Mouse (Mus musculus) heart, embryonic 15.5 days (tissue): ENCODE data around the gene Mllt10. TPM values are rescaled to one million over a fixed set of nuclear protein-coding genes. Genes with fewer than 3 reads are reported as not detected.

Source experiments
- ATAC-seq: fragments of 200-750 bp; cut with Nextera tagmentation; replicated peaks from 2 replicates; pipeline ENCODE4 v1.8.0; 2017; ENCODE audit warnings: low read depth, moderate TSS enrichment; ENCODE audit not compliant: insufficient number of reproducible peaks, insufficient read depth, low FRiP score
- H3K27ac ChIP-seq: fragments of 300-500 bp; sonication (generic); 2 replicates; pipeline ENCODE4 v1.5.1; 2015; ENCODE audit warnings: mild to moderate bottlenecking, inconsistent platforms
- H3K27me3 ChIP-seq: fragments of 300-500 bp; sonication (generic); 2 replicates; pipeline ENCODE4 v1.6.1; 2015; ENCODE audit warnings: inconsistent platforms
- H3K36me3 ChIP-seq: fragments of 300-500 bp; sonication (generic); 2 replicates; pipeline ENCODE4 v1.6.1; 2015; ENCODE audit warnings: mild to moderate bottlenecking, inconsistent platforms
- H3K4me1 ChIP-seq: fragments of 300-500 bp; sonication (generic); replicated peaks from 2 replicates; pipeline ENCODE4 v1.6.1; 2015; ENCODE audit warnings: inconsistent platforms
- H3K4me2 ChIP-seq: fragments of 300-500 bp; sonication (generic); 2 replicates; pipeline ENCODE4 v1.6.1; 2015; ENCODE audit warnings: inconsistent platforms, mild to moderate bottlenecking, moderate library complexity
- H3K4me3 ChIP-seq: fragments of 300-500 bp; sonication (generic); 2 replicates; pipeline ENCODE4 v1.5.1; 2015; ENCODE audit warnings: mild to moderate bottlenecking, inconsistent platforms
- H3K9ac ChIP-seq: fragments of 300-500 bp; sonication (generic); 2 replicates; pipeline ENCODE4 v1.6.1; 2015; ENCODE audit warnings: mild to moderate bottlenecking, inconsistent platforms
- H3K9me3 ChIP-seq: fragments of 300-500 bp; sonication (generic); replicated peaks from 2 replicates; pipeline ENCODE4 v1.6.1; 2016; ENCODE audit warnings: inconsistent platforms
- whole genome bisulfite sequencing: fragments of 180-500 bp; shearing (Covaris S2); methylation state at CpG from one replicate; pipeline ENCODE4 v1.1.7; 2015; ENCODE audit warnings: mixed read lengths; 5-methylcytosine and 5-hydroxymethylcytosine counted together
- polyA plus RNA-seq: library from polyadenylated mRNA; unstranded; fragments of >200 nt; fragmentation: Nextera tagmentation; extraction: Ambion mirVana; gene quantifications from 2 replicates; pipeline ENCODE4 v1.2.1, GENCODE M21; 2015

Mllt10 gene
- polyA plus RNA-seq = 35.1 and 36.0 TPM in 2 replicates

GRCm38 (mm10) chr2:18055016-18055928, at the start of gene Mllt10:
TSS of gene Mllt10 (plus strand) at chr2:18055237.
- peak within 1 kb of the TSS; percentile 99 for H3K27ac ChIP-seq
- H3K4me3 ChIP-seq = peak within 1 kb of the TSS; percentile 65
- 4% methylated on average over 20 of the region's 20 CpGs for WGBS
- no peaks in the 10 kb centered on the region for H3K36me3 ChIP-seq
- H3K9me3 ChIP-seq = no peaks in the 10 kb centered on the region
- peaks cover 13% of the 10 kb centered on the region for H3K4me1 ChIP-seq
- H3K9ac ChIP-seq = peak within 1 kb of the TSS; percentile 74
- no peaks in the 10 kb centered on the region for H3K27me3 ChIP-seq
- H3K4me2 ChIP-seq = peak within 1 kb of the TSS; percentile 91
- no peak for ATAC-seq

GRCm38 (mm10) chr2:18011226-18011625, 43.8 kb upstream of the Mllt10 start:
- H3K4me3 ChIP-seq = no peak overlapping the region
- no peak overlapping the region for H3K4me2 ChIP-seq
- ATAC-seq = no peak
- 76% methylated on average over 6 of the region's 6 CpGs for whole genome bisulfite sequencing
- H3K27me3 ChIP-seq = no peaks in the 10 kb centered on the region
- H3K36me3 ChIP-seq = no peaks in the 10 kb centered on the region
- H3K27ac ChIP-seq = no peak overlapping the region
- no peaks in the 10 kb centered on the region for H3K9me3 ChIP-seq
- no peaks in the 10 kb centered on the region for H3K4me1 ChIP-seq
- H3K9ac ChIP-seq = no peak overlapping the region

- no peak overlapping the region for H3K27ac ChIP-seq
- H3K27me3 ChIP-seq = no peaks in the 10 kb centered on the region
- WGBS = 55% methylated on average over 3 of the region's 3 CpGs
- H3K9me3 ChIP-seq = no peaks in the 10 kb centered on the region
- H3K4me2 ChIP-seq = no peak overlapping the region
- no peaks in the 10 kb centered on the region for H3K4me1 ChIP-seq
- no peaks in the 10 kb centered on the region for H3K36me3 ChIP-seq
- no peak overlapping the region for H3K4me3 ChIP-seq
- no peak overlapping the region for H3K9ac ChIP-seq
- ATAC-seq = no peak
These were observed 42.2 kb upstream of the Mllt10 start for GRCm38 (mm10) chr2:18012866-18013265.

GRCm38 (mm10) chr2:18015581-18015980, 39.5 kb upstream of the Mllt10 start:
- ATAC-seq = no peak
- H3K4me3 ChIP-seq = no peak overlapping the region
- H3K27me3 ChIP-seq = no peaks in the 10 kb centered on the region
- no peaks in the 10 kb centered on the region for H3K4me1 ChIP-seq
- H3K4me2 ChIP-seq = no peak overlapping the region
- no peak overlapping the region for H3K9ac ChIP-seq
- 62% methylated on average over 3 of the region's 3 CpGs for WGBS
- H3K27ac ChIP-seq = no peak overlapping the region
- H3K9me3 ChIP-seq = no peaks in the 10 kb centered on the region
- H3K36me3 ChIP-seq = no peaks in the 10 kb centered on the region

GRCm38 (mm10) chr2:18016639-18017038, 38.4 kb upstream of the Mllt10 start:
- Histone ChIP-seq H3K27ac (no peak overlapping the region), H3K9ac (no peak overlapping the region), H3K9me3 (no peaks in the 10 kb centered on the region), H3K27me3 (no peaks in the 10 kb centered on the region), H3K36me3 (no peaks in the 10 kb centered on the region), H3K4me3 (no peak overlapping the region), H3K4me2 (no peak overlapping the region), H3K4me1 (no peaks in the 10 kb centered on the region)
- 93% methylated on average over 1 of the region's 1 CpGs for WGBS
- ATAC-seq = no peak

GRCm38 (mm10) chr2:18017321-18017720, 37.7 kb upstream of the Mllt10 start:
- Histone ChIP-seq H3K4me2 (no peak overlapping the region), H3K4me3 (no peak overlapping the region), H3K4me1 (no peaks in the 10 kb centered on the region), H3K27me3 (no peaks in the 10 kb centered on the region), H3K9me3 (no peaks in the 10 kb centered on the region), H3K27ac (no peak overlapping the region), H3K36me3 (no peaks in the 10 kb centered on the region), H3K9ac (no peak overlapping the region)
- no peak for ATAC-seq
- WGBS = 94% methylated on average over 6 of the region's 6 CpGs

- Histone ChIP-seq H3K4me1 (no peaks in the 10 kb centered on the region), H3K27me3 (no peaks in the 10 kb centered on the region), H3K36me3 (no peaks in the 10 kb centered on the region), H3K9ac (no peak overlapping the region), H3K27ac (no peak overlapping the region), H3K4me2 (no peak overlapping the region), H3K4me3 (no peak overlapping the region), H3K9me3 (no peaks in the 10 kb centered on the region)
- ATAC-seq = no peak
- 73% methylated on average over 1 of the region's 1 CpGs for WGBS
These were observed 35.9 kb upstream of the Mllt10 start for GRCm38 (mm10) chr2:18019122-18019521.

GRCm38 (mm10) chr2:18022886-18023285, 32.2 kb upstream of the Mllt10 start:
- Histone ChIP-seq H3K4me1 (peaks cover 13% of the 10 kb centered on the region), H3K4me3 (no peak overlapping the region), H3K4me2 (no peak overlapping the region), H3K9ac (no peak overlapping the region), H3K9me3 (no peaks in the 10 kb centered on the region), H3K27me3 (no peaks in the 10 kb centered on the region), H3K27ac (no peak overlapping the region), H3K36me3 (no peaks in the 10 kb centered on the region)
- no peak for ATAC-seq
- WGBS = 70% methylated on average over 1 of the region's 1 CpGs

- peaks cover 16% of the 10 kb centered on the region for H3K4me1 ChIP-seq
- H3K27me3 ChIP-seq = no peaks in the 10 kb centered on the region
- no peak overlapping the region for H3K9ac ChIP-seq
- H3K27ac ChIP-seq = no peak overlapping the region
- ATAC-seq = no peak
- no peak overlapping the region for H3K4me3 ChIP-seq
- WGBS = 74% methylated on average over 5 of the region's 5 CpGs
- no peaks in the 10 kb centered on the region for H3K9me3 ChIP-seq
- no peaks in the 10 kb centered on the region for H3K36me3 ChIP-seq
- peak overlapping the region; percentile 98 for H3K4me2 ChIP-seq
These were observed 29.9 kb upstream of the Mllt10 start for GRCm38 (mm10) chr2:18025116-18025515.

GRCm38 (mm10) chr2:18025781-18026115, 29.3 kb upstream of the Mllt10 start:
- H3K36me3 ChIP-seq = no peaks in the 10 kb centered on the region
- peak overlapping the region; percentile 84 for H3K9ac ChIP-seq
- WGBS = 1% methylated on average over 14 of the region's 14 CpGs
- peak overlapping the region; percentile 99 for H3K27ac ChIP-seq
- no peaks in the 10 kb centered on the region for H3K27me3 ChIP-seq
- peak overlapping the region; percentile 70 for H3K4me3 ChIP-seq
- H3K9me3 ChIP-seq = no peaks in the 10 kb centered on the region
- H3K4me1 ChIP-seq = peaks cover 19% of the 10 kb centered on the region
- ATAC-seq = no peak
- H3K4me2 ChIP-seq = peak overlapping the region; percentile 98

- H3K27ac ChIP-seq = peak overlapping the region; percentile 99
- H3K4me1 ChIP-seq = peaks cover 23% of the 10 kb centered on the region
- H3K4me3 ChIP-seq = peak overlapping the region; percentile 70
- H3K9me3 ChIP-seq = no peaks in the 10 kb centered on the region
- peak overlapping the region; percentile 98 for H3K4me2 ChIP-seq
- no peaks in the 10 kb centered on the region for H3K27me3 ChIP-seq
- under 1% methylated on average over 44 of the region's 44 CpGs for WGBS
- H3K36me3 ChIP-seq = no peaks in the 10 kb centered on the region
- peak overlapping the region; percentile 84 for H3K9ac ChIP-seq
- no peak for ATAC-seq
These were observed 28.7 kb upstream of the Mllt10 start for GRCm38 (mm10) chr2:18026116-18026947.
